Mouse (Mus musculus) brown adipose tissue, adult 24 weeks (tissue): ENCODE measurements at regions not wholly inside any gene's neighbourhood (a gene's known extent, or its start where the extent isn't known, plus 50 kb on each side); places are given as distances from the start of the nearest gene placed in this dataset.

Experiments used
- H3K27ac ChIP-seq: fragments of 200-500 bp; replicated peaks from 2 replicates; pipeline ENCODE4 v1.5.1; 2012; ENCODE audit warnings: low read depth, mild to moderate bottlenecking, low read length
- H3K4me1 ChIP-seq: fragments of 200-500 bp; 2 replicates; pipeline ENCODE4 v1.6.1; 2012; ENCODE audit warnings: low read length, mixed read lengths; ENCODE audit not compliant: control insufficient read depth, insufficient read depth, insufficient read length
- H3K4me3 ChIP-seq: fragments of 200-500 bp; 2 replicates; pipeline ENCODE4 v1.5.1; 2012; ENCODE audit warnings: low read depth, mild to moderate bottlenecking, low read length, moderate library complexity; ENCODE audit not compliant: insufficient read depth

DNA sequence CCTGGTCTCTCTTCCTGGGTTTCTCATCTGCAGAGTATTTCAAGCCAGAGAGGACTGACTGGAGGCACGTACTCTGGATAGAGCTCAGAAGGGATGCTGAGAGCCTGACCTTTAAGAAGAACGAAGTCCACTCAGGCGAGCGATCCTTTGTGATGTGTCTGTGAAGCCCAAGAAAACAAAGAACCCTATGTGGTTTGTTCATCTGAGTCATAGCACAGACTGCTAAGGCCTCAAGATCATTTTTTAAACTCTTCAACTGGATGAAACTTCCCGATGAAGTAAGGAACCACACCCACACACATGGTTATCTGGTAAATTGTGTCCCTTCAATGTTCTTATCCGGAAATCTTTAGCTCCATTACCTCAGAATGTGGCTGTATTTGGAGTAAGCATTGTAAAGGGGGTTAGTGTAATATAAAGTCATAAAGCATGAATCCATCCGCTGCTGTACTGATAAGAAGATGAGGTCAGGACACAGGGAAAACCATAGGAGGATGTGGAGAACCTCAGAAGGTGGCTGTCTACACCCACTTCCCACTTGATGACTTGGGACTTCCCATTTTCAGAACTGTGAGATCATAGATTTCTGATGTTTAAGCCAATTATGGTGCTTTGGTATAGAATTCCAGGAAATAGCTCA, 247.9 kb downstream of the Klf6 start:
- Histone ChIP-seq H3K4me1 (no peaks in the 10 kb centered on the region), H3K4me3 (no peak overlapping the region), H3K27ac (no peak overlapping the region)

DNA sequence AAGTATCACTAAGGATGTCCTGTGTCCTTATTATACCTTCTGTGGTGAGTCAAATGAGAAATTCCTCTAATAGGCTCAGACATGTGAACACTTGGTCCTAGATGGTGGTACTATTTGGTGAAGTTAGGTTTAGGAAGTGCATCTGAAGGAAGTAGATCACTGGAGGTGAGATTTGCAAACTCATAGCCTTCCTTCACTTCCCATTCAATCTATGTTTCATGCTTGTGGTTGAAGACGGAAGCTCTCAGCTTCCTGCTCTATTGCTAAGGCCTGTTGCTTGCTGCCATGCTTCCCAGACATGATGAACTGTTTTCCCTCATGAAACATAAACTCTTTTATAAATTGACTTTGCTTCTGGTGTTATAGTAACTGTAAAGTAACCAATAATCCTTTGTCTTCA, 258.4 kb downstream of the Klf6 start:
- no peak overlapping the region for H3K4me3 ChIP-seq
- H3K27ac ChIP-seq = no peak overlapping the region
- no peaks in the 10 kb centered on the region for H3K4me1 ChIP-seq

DNA sequence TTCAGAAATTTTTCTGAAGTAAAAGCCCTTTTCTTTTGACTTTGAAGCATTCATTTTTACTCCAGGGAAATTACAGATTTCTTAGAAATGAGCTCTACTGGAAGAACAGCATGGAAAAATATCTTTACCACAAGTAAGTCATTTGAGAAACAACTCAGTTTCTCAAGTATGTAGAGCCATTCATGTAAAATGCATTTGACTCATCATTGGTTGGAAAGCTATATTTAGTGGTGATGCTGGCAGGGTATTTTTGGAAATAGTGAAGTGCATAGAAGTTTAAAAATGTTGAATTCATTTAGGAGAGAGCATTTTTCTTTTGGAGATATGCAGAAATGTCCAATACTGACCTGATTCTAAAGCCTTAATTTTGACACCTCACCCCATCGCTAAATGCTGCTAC, 266.0 kb downstream of the Klf6 start:
- no peak overlapping the region; the same call in 1 of the 2 replicates for H3K27ac ChIP-seq
- no peaks in the 10 kb centered on the region for H3K4me1 ChIP-seq
- H3K4me3 ChIP-seq = no peak overlapping the region

DNA sequence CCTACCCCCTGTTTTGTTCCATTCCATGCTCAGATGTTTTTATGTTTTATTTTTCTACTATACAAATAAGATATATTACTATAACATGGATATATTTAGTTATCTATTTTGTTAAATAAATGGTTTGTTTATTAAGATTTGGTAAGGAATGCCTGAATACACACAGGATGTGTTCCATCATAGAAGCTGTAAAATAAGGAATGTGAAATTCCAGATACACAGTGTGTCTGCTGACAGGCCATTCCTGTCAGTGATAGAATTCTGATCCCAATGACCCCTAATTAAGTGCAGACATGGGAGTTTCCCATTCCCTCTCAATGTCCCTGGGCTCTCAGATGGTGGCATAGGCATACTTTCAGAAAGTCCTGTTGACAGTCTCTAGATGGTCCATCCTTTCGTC, 267.6 kb downstream of the Klf6 start:
- Histone ChIP-seq H3K4me3 (no peak overlapping the region), H3K27ac (no peak overlapping the region), H3K4me1 (no peaks in the 10 kb centered on the region)

DNA sequence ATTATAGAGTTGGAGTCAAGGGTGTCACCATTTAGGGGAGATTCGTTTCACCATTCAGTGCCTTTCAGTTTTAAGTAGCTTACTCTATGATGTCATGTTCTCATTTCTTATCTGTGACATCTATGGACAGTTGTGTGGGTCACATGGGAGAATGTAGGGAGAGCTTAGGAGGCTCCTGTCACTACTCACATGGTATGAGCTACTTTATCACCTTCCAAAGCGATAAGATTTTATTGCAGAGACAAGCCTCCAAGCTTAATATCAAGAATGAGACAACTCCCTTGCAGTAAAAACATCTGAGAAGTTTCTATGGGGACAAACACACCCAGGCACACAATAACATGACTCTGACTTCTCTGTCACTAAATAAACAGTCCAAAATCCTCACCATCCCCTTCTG, 270.1 kb downstream of the Klf6 start:
- no peak overlapping the region for H3K27ac ChIP-seq
- H3K4me3 ChIP-seq = no peak overlapping the region

DNA sequence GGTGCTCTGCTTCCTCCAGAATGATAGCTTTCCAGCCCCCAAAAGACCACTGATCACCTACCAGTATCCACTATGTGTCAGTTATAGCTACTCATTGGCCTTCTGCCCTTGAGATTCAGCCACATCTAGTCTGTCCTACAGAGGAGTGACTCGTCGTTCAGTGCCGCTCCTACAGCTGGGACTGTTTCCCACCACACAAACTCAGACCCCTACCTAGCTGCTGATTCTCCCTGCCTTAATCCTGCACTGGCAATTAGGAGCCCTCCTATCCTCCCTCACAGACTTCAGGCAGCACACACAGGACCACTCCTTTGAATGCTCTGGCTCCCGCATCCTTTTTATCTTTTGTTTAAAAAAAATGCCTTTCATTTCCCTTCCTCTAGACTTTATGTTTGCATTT, 275.9 kb downstream of the Klf6 start:
- Histone ChIP-seq H3K4me3 (no peak overlapping the region), H3K4me1 (no peaks in the 10 kb centered on the region), H3K27ac (no peak overlapping the region)

More for the DNA sequence above, 270.1 kb downstream of the Klf6 start:
- no peaks in the 10 kb centered on the region for H3K4me1 ChIP-seq

DNA sequence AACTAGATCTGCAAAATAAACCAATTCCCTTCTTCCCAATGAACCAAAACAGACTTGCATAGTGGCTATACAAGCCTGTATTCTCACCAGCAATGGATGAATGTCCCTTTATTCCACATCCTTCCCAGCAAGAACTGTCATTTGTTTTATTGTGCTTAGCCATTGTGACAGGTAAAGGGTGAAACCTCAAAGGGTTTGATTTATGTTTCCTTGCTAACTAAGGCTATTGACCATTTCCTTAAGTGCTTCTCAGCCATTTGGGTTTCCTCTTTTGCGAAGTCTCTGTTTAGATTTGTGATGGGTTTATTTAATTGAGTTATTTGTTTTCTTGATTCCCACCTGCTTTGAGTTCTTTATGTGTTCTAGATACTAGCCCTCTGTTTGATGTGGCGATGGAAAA, 281.5 kb downstream of the Klf6 start:
- Histone ChIP-seq H3K4me1 (no peaks in the 10 kb centered on the region), H3K27ac (no peak overlapping the region), H3K4me3 (no peak overlapping the region)

DNA sequence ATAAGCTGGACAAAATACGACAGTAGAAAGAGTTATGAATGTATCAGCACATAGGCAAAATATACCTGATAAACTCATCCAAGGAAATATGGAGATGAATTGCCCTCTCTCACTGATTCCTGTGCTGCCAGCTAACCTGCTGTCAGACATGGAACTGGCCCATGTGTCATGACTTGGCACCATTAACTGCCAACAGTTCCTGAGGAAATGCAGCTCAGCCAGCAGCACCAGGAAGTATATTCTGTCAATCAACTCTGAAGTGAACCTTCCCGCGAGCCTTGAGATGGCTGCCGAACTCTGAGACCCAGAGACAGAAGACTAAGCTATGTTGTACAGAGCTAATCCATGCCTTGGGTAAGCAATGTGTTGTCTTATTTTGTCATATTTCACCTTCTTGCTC, 292.4 kb downstream of the Klf6 start:
- Histone ChIP-seq H3K27ac (no peak overlapping the region), H3K4me1 (peaks cover 3% of the 10 kb centered on the region; the same call in 1 of the 2 replicates), H3K4me3 (no peak overlapping the region)

DNA sequence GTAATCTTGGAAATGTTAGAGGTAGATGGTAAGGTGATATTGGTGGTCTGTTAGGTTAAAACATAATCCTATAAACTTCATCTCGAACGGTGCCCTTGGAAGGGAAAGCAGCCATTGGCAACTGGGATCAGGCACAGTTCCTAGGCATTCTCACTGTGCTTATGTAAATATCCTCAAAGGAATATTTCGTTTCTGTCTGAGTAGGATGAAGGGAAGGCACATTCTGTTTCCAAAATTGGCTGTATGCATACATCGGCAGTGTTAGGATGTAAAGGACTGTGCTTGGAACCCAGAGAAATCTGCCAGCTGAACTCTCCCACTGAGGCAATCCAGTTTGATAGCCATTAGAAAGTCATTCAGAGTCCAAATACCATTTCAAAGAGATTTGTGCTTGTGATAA, 294.9 kb downstream of the Klf6 start:
- H3K27ac ChIP-seq = no peak overlapping the region
- H3K4me3 ChIP-seq = no peak overlapping the region
- peaks cover 3% of the 10 kb centered on the region; the same call in 1 of the 2 replicates for H3K4me1 ChIP-seq

DNA sequence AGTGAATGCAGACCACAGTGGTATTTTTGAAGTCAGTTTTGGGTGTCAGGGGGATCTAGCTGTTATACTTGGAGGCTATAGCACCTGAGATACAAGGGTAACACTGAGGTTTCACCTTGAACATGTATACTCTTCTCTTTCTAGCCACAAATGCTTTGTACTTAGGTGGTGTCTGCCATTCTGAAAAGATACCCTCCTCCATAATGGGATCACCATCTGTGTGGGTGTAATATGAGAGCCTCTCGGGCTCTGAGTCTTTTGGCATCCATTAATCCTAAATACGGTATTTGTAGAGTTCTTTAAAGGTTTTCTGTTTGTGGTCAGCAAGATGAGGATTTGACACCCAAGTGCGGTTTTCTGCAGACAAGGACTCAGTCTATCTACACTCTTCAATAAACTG, 295.7 kb downstream of the Klf6 start:
- H3K4me1 ChIP-seq = peaks cover 3% of the 10 kb centered on the region; the same call in 1 of the 2 replicates
- no peak overlapping the region for H3K27ac ChIP-seq
- H3K4me3 ChIP-seq = no peak overlapping the region

DNA sequence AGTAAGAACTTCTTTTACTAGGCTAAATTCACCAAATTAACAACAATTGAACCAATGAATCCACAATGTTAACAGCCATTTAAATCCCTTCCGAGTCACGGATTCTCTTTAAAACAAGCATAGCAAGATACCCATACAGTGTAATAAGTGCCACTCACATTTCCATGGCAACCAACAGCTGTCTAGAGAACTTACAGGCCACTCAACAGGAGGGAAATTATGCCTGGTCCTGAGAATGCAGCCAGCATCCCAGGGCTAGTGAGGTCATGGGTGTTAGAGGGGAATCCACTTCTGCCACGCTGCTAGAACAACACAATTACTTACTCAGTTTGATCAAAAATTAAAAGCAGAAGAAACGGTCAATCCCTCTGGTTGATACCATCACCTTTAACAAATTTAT, 296.7 kb downstream of the Klf6 start:
- Histone ChIP-seq H3K4me1 (peaks cover 3% of the 10 kb centered on the region; the same call in 1 of the 2 replicates), H3K4me3 (no peak overlapping the region), H3K27ac (no peak overlapping the region)

DNA sequence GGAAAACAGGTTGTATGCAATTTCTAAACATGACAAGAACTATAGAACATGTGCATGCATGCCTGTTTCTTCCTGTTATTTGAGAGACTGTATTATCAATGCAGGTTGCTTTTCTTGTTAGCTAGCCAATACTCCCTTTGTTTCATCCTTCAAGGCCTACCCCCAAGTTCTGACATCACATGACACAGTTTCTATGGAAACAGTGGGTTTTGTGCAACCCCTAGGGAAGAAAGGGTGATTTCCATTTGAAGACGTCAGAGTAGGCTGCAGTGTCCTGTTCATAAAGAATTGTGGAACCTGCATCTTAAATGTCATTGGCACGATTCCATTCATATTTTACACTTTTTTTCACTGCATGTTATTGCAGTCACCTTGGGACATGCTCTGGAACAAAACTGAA, 298.1 kb downstream of the Klf6 start:
- Histone ChIP-seq H3K27ac (no peak overlapping the region), H3K4me3 (no peak overlapping the region), H3K4me1 (no peaks in the 10 kb centered on the region)

DNA sequence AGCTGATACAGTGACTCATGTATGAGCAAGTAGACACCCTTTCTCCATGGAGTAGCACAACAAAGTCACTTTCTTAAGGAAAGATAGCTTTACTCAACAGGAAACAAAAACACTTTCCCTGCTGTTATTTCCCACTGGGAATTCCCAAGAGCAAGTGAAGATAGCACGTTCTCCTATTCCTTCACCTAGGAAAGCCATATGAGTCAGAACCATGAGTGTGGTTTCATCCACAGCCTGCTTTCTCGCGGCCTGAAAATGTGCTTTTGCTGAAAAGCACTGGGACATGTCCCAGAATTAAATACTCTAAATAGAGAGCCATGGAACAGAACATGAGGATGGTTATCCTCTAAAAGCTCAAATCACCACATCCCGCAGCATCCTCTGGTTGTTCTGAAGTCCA, 304.6 kb downstream of the Klf6 start:
- Histone ChIP-seq H3K4me1 (no peaks in the 10 kb centered on the region), H3K27ac (no peak overlapping the region), H3K4me3 (no peak overlapping the region)

DNA sequence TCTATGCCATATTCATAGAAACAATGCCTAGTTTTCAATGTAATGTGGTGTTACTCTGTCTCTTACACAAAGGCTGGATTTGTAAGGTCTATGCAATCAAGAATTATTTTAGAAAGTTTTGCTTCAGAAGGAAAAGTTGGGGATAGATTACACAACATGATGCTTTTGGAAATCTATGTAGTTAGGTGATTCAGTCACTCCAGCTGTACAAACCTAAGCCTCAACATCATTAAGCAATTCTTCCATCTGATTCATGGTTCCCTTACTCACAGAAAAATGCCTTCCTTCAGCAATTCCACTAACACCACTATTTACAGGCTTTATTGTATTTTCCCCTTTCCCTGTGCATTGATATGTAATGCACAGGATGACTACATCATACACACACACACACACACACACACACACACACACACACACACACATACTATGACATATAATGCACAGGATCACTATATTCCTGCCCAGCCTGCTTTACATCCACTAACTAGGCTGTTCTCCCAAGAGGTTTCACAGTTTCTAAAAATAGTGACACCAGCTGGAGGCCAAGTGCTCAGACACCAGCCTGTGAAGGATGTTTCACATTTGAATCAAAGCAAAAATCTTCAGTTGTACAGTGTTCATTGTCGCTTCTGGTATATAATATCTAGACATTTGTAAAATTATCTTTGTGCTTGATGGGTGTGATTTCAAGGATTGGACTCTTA, 305.9 kb downstream of the Klf6 start:
- Histone ChIP-seq H3K27ac (no peak overlapping the region), H3K4me3 (no peak overlapping the region), H3K4me1 (no peaks in the 10 kb centered on the region)

DNA sequence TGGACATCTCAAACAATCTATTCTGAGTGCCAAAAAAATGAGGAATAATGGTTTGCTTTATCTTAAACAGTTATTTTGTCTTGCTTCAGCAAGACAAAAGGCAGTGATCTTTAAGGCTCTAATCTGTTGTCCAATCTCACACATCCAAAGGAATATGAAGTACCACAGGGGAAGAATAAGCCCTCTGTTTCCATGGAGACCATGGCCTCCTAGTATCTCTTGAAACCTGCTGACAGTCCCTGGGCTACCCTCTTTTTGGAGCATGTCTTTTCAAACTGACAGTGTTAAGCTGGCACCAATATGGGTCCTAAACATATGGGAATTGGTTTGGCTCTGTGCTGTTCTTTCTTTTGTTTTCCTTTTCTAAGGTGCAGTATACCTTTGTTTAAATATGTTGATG, 311.8 kb downstream of the Klf6 start:
- Histone ChIP-seq H3K27ac (no peak overlapping the region), H3K4me1 (no peaks in the 10 kb centered on the region), H3K4me3 (no peak overlapping the region)

DNA sequence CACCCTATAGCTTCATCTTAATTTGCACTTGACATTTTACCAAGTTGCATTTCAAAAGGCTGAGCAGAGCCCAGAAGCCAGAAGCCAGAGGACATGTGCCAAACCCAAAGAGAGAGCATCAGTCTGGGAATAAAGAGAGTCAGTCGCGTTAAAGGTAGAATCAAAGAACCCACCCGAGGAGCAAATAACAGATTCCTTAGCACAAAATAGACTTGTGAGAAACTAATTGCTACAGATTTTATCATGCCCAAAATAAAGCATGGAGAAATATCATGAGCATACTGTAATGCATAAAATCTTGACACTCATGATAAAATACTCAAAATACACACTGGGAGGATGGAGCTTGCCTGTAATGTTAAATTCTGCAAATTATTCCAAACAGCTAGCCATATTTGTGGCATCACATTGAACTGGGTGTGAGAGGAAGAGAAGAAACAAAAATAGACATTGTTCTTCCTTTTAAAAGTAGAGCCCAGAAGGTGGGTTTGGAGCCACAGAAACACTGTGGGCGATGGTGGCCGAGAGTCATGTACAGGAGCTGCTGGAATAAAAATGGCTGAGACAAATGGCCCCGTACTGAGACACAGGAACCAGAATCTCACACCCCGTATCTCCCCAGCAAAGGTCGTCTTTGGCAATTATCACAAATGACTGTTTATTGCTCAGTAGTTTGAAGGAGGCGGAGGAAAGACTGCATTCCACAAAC, 317.2 kb downstream of the Klf6 start:
- Histone ChIP-seq H3K4me1 (no peaks in the 10 kb centered on the region), H3K27ac (no peak overlapping the region), H3K4me3 (no peak overlapping the region)
